Mouse (Mus musculus): ENCODE results near the gene Rpl7l1.

DNA sequence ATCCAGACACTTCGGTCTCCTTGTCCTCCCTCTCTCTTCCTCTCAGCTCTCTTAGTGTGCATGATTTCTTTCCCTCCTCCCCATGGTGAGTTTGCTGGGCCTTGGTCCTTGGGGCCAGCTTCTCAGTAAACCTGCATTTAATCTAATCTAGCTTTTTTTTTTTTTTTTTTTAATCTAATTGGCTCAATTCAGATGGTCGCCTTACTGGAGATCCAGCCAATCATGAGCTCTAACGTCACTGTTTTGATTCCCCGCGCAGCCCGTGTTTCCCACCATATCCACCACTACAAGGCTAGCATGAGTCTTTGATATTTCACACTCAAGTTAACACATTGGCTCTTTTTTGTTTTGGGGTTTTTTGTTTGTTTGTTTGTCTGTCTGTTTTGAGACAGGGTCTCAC, 32.0 kb upstream of the Rpl7l1 start:
- TF ChIP-seq REST (IDR thresholded peaks at IDR 0.05; ENCODE audit: insufficient read depth, insufficient read length) (no peak), USF1 (IDR thresholded peaks at IDR 0.05; ENCODE audit: low read depth) (no peak)
